Mouse (Mus musculus): ENCODE measurements around the gene Klk1b4. TPM values are rescaled to one million over a fixed set of nuclear protein-coding genes. Genes with fewer than 3 reads are reported as not detected.

Gene Klk1b4
- polyA plus RNA-seq, 1 experiment, result not detected

DNA sequence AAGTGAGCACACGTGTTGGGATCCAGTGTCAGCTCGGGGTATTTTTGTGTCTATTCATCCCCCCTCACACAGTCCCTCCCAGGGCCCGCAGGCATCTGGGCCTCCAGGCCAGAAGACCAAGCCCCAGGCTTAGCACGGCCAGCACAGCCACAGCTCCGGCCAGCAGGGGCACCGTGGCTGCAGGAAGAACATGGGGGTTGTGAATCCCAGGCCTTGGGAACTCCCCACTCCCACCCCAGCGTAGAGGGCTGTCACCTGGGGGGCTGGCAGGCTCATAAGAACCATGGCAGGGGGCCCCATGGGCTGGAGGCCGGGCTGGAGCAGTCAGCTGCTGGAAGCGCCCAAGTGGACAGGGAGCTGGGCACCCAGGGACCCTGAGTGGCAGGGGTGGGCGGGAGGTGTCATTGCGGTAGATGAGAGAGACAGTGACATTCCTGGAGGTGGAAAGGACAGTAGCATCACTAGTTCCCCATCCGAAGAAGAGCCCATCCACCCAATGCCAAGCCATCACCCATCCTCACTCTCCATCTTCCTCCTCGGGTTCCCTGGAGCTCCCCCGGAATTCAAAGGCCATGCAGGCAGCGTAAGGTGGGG, 45.9 kb downstream of the Klk1b4 start:
- Histone ChIP-seq H3K4me1 (ENCODE audit: control insufficient read depth, insufficient read depth, low read length) (no peaks in the 10 kb centered on the region), H3K4me3 (replicated peaks; ENCODE audit: extremely low read depth, low read depth, low read length) (no peak overlapping the region)
- no peak for DNase-seq
- 69% methylated on average over 15 of the region's 15 CpGs for WGBS
- TF ChIP-seq CTCF (IDR thresholded peaks at IDR 0.05; ENCODE audit: insufficient read depth, low read length) (no peak), POLR2A (IDR thresholded peaks at IDR 0.05; ENCODE audit: borderline replicate concordance, extremely low read depth, low read depth, low read length) (no peak)

GRCm38 (mm10) chr7:44254930-44255329, 47.7 kb downstream of the Klk1b4 start:
- no peak for DNase-seq
- H3K4me3 ChIP-seq (replicated peaks; ENCODE audit: extremely low read depth, low read depth, low read length), result no peak overlapping the region
- no peak for TF ChIP-seq CTCF (IDR thresholded peaks at IDR 0.05; ENCODE audit: insufficient read depth, low read length)
- TF ChIP-seq POLR2A (IDR thresholded peaks at IDR 0.05; ENCODE audit: borderline replicate concordance, extremely low read depth, low read depth, low read length), result no peak
- H3K4me1 ChIP-seq (ENCODE audit: control insufficient read depth, insufficient read depth, low read length), result no peaks in the 10 kb centered on the region
- 55% methylated on average over 6 of the region's 6 CpGs for WGBS

DNA sequence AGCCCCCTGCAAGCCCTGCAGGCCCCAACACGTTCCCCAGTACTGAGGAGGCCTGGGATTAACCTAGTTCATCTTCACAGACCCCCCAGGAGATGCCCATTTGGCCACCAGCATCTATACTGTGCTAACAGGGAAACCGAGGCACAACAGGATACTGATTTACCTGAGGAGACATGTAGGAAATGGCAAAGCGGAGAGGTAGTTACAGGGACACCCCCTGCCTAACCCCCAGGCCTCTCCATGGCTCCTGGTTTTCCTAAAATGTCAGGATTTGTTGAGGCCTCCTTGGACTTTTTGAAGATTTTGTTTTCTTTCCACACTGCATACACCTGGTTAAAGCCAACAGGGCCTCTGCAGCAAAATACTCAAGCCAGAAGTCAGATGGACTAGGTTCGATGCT, 50.0 kb downstream of the Klk1b4 start, which contains the start of gene Acp4:
Gene Acp4 (minus strand): TSS at position 101 of the 400 bp plus-strand sequence.
- no peak for TF ChIP-seq POLR2A (IDR thresholded peaks at IDR 0.05; ENCODE audit: borderline replicate concordance, extremely low read depth, low read depth, low read length)
- no peak for TF ChIP-seq CTCF (IDR thresholded peaks at IDR 0.05; ENCODE audit: insufficient read depth, low read length)
- Histone ChIP-seq H3K4me3 (replicated peaks; ENCODE audit: extremely low read depth, low read depth, low read length) (no peak within 1 kb of the TSS), H3K4me1 (ENCODE audit: control insufficient read depth, insufficient read depth, low read length) (no peaks in the 10 kb centered on the region)
- WGBS, result 71% methylated on average over 4 of the region's 4 CpGs
- no peak for DNase-seq

DNA sequence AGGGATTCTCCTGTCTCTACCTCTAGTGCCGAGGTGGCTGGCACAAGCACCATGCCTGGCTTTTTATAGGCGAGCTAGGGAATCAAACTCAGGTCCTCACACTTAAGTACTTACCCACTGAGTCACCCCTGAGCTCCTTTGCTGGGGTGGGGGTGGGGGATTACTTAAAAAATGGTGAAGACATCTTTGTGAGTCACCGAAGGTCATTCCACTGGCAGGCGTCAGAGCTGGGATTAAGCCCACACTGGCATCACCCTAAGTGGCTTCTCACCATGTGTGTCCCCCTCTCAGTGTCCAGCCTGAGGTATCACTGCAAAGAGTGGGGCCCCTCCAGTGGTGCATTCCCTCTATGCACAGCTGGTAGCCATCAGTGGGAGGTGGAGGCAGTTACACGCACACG, 53.2 kb downstream of the Klk1b4 start:
- Histone ChIP-seq H3K4me3 (replicated peaks; ENCODE audit: extremely low read depth, low read depth, low read length) (no peak overlapping the region), H3K4me1 (ENCODE audit: control insufficient read depth, insufficient read depth, low read length) (no peaks in the 10 kb centered on the region)
- WGBS, result 71% methylated on average over 6 of the region's 6 CpGs
- TF ChIP-seq POLR2A (IDR thresholded peaks at IDR 0.05; ENCODE audit: borderline replicate concordance, extremely low read depth, low read depth, low read length), result no peak
- TF ChIP-seq CTCF (IDR thresholded peaks at IDR 0.05; ENCODE audit: insufficient read depth, low read length), result no peak
- DNase-seq, result no peak

DNA sequence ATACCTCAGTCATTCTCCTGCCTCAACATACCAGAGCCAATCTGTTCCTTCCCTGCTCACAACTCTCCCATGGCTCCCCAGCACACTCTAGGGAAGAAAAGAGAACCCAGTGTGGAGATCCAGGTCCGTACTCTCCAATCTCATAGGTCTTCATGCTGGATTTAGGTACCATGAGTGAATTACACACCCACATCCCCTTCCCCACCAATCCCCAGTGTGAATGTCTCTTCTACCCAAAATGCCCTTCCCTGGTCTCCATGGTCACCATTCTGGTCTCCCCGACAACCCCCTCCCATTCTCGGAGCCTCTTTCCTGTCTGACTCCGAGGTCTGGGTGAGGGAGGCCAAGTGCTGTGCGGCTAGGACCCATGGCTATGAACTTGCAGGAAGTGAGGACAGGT, 53.9 kb downstream of the Klk1b4 start, which contains the start of gene Gm15517:
Gene Gm15517 (plus strand): TSS at position 301 of the 400 bp plus-strand sequence.
- WGBS, result 59% methylated on average over 5 of the region's 5 CpGs
- TF ChIP-seq POLR2A (IDR thresholded peaks at IDR 0.05; ENCODE audit: borderline replicate concordance, extremely low read depth, low read depth, low read length) (no peak), CTCF (IDR thresholded peaks at IDR 0.05; ENCODE audit: insufficient read depth, low read length) (no peak)
- no peaks in the 10 kb centered on the region for H3K4me1 ChIP-seq (ENCODE audit: control insufficient read depth, insufficient read depth, low read length)
- DNase-seq, result no peak
- no peak within 1 kb of the TSS for H3K4me3 ChIP-seq (replicated peaks; ENCODE audit: extremely low read depth, low read depth, low read length)

Other genes starting within 250 kb of the Klk1b4 start
- gene Klk1b1, start 240.7 kb upstream of the Klk1b4 start, polyA plus RNA-seq (2012; rRNA removed), result not detected in 2 replicates
- not detected in 2 replicates for gene Klk1b9, start 231.4 kb upstream of the Klk1b4 start, polyA plus RNA-seq (2012; rRNA removed)
- gene Klk1b11, start 211.6 kb upstream of the Klk1b4 start, polyA plus RNA-seq (2012; rRNA removed), result not detected in 2 replicates
- gene Klk1b26, start 195.3 kb upstream of the Klk1b4 start, polyA plus RNA-seq (2012; rRNA removed), result 0.11 TPM in 1 of 2 replicates, not detected in the other
- gene Klk1b27, start 155.1 kb upstream of the Klk1b4 start, polyA plus RNA-seq (2012; rRNA removed), result 0.19 and 0.23 TPM in 2 replicates
- gene Klk1b21, start 105.1 kb upstream of the Klk1b4 start, polyA plus RNA-seq (2012; rRNA removed), result not detected in 2 replicates
- gene Klk1b22, start 94.8 kb upstream of the Klk1b4 start, polyA plus RNA-seq (2012; rRNA removed), result not detected in 2 replicates
- not detected in 2 replicates for gene Klk1b16, start 70.7 kb upstream of the Klk1b4 start, polyA plus RNA-seq (2012; rRNA removed)
- gene Klk1b24, start 19.2 kb upstream of the Klk1b4 start, polyA plus RNA-seq (2012; rRNA removed), result not detected in 2 replicates
- not detected in 2 replicates for gene Klk1b3, start 9.2 kb upstream of the Klk1b4 start, polyA plus RNA-seq (2012; rRNA removed)
- not detected in 2 replicates for gene Klk1b5, start 8.5 kb downstream of the Klk1b4 start, polyA plus RNA-seq (2012; rRNA removed)
- 1.9 and 18.3 TPM in 2 replicates for gene Klk1, start 17.9 kb downstream of the Klk1b4 start, polyA plus RNA-seq (2012; rRNA removed)
- not detected in 2 replicates for gene Gm36864, start 28.7 kb downstream of the Klk1b4 start, polyA plus RNA-seq (2012; rRNA removed)
- 0.85 and 1.1 TPM in 2 replicates for gene 1700028J19Rik, start 39.3 kb downstream of the Klk1b4 start, polyA plus RNA-seq (2012; rRNA removed)
- 60.0 and 63.7 TPM in 2 replicates for gene 2410002F23Rik, start 39.3 kb downstream of the Klk1b4 start, polyA plus RNA-seq (2012; rRNA removed)
- not detected in 2 replicates for gene Acp4, start 49.9 kb downstream of the Klk1b4 start, polyA plus RNA-seq (2012; rRNA removed)
- gene Gm15517, start 54.0 kb downstream of the Klk1b4 start, polyA plus RNA-seq (2012; rRNA removed), result not detected in 2 replicates
- gene Clec11a, start 99.5 kb downstream of the Klk1b4 start, polyA plus RNA-seq (2012; rRNA removed), result 9.4 and 11.5 TPM in 2 replicates
- gene Shank1, start 102.8 kb downstream of the Klk1b4 start, polyA plus RNA-seq (2012; rRNA removed), result 0.44 and 0.65 TPM in 2 replicates
- 2.8 and 3.1 TPM in 2 replicates for gene Syt3, start 176.7 kb downstream of the Klk1b4 start, polyA plus RNA-seq (2012; rRNA removed)
- 0.98 and 1.2 TPM in 2 replicates for gene 1700008O03Rik, start 178.4 kb downstream of the Klk1b4 start, polyA plus RNA-seq (2012; rRNA removed)
- 4.5 and 4.9 TPM in 2 replicates for gene Lrrc4b, start 221.6 kb downstream of the Klk1b4 start, polyA plus RNA-seq (2012; rRNA removed)